Mouse (Mus musculus) 416B (cell line): ENCODE results near the gene Arhgdia.

Experiments
- DNase-seq: peaks from one replicate; pipeline ENCODE4 v3.0.0; 2011; ENCODE audit warnings: low read depth

The Arhgdia gene

GRCm38 (mm10) chr11:120581490-120582267 lies at the start of gene Arhgdia:
TSS of gene Arhgdia (minus strand) at chr11:120581624.
- peak; percentile 83 for DNase-seq

DNA sequence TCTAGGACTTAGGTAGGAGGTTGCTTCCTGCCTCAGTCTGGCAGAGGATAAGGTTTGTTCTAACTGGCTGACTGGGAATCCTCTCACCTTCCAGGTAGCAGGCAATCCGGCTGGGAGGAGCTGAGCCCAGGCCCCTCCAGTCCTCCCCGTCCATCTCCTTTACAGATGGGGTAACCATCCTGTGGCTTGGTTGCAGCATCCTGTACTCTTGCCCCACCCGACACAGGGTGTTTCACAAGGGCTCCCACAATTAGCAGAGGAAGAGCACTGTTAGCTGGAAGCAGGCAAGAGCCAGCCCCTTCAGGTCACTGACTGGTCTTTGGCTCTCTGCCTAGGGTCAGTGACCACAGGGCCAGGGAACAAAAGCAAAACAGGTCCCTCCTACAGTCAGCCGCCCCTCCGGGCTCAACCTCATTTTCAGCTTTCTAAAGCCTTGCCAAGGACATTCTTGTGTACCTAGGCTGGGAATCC lies 49.0 kb upstream of the Arhgdia start:
- peak; percentile 97 for DNase-seq

DNA sequence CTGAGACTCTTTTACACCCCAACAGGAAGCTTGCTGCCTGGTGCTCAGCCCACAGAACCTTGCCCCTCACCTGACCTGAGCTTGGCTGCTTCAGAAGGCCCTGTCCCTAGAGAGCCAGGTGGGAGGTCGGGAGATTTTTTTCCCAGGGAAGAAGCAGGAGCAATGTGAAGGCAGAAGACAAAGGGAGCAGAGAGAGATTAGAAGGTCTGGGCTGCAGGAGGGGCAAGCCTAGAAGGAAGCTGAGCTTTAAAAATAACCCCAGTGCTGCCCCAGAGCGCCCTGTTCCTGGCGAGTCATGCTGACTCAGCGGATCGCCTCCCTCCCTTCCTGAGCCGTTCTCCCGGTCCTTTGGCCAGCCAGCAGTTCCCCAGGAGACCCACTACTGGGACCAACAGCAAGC lies 48.5 kb upstream of the Arhgdia start:
- peak; percentile 80 for DNase-seq

- peak; percentile 83 for DNase-seq
Observed at GRCm38 (mm10) chr11:120629341-120629730, 47.9 kb upstream of the Arhgdia start.

DNA sequence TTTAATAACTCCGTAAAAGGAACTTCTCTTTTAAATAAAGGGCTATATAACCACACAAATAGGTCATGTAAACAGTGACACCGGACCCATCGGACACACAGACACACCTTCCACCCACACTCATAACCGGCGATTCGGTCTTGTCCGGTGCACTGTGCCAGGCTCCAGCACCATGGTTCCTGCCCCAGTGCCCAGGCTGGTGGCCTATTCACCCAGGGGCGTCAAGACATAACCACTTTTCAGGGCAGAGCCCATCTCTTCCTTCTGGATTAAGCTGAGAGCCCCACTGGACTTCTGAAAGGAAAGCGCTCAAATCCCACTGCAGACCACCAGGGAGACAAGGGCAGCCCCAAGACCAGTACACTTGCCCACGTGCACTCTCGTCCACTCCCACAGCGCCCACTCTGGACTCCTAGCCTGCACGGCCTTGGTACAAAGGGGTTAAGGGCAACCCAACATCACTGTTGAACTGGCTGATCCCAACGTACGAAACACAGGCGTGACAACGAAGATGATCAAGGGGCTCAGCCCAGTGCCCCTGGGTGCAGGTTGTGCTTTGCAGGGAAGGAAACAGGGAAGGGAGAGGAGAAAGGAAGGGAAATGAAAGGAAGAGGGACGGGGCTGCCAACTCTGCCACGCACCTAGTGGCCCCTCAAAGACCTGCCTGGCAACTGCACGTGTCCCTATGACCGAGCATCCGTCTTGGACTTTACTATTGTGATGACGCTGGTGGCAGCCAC lies 47.3 kb upstream of the Arhgdia start:
- no peak for DNase-seq

GRCm38 (mm10) chr11:120627468-120628300 lies 46.3 kb upstream of the Arhgdia start:
- peak; percentile 94 for DNase-seq

DNA sequence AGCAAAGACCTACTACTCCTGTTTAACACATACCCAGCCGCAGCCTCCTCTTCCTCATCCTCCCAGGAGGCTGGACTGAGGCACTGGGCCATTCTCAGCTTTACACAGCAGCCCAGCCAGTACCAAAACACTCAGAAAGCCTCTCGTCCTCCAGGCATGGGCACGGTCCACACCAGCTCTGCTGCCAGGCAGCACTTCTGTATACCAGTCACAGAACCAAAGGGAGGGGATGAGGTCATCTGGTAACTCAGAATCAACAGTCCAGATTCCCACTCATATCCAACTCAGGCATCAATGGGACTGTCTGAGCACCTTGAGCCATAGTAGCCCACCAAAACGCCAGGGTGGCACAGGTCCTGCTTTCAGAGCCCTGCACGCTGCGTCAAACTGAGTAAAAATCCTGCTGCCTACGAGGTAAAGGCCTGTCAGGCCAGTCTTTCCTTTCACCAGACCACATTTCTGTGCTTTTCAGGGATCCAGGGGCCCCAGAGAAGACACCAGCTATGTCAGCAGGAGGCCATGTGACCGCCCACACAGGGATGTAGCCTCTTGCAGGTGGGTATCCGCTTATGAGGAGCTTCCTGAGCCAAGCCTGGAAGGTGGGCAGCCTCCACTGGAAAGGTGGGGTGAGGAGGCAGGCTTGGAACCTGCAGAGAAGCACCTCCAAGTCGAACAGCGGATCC lies 45.5 kb upstream of the Arhgdia start:
- no peak for DNase-seq

- no peak for DNase-seq
Observed at GRCm38 (mm10) chr11:120625152-120625775, 43.8 kb upstream of the Arhgdia start, which contains the start of gene Sirt7. TSS of gene Sirt7 (minus strand) at chr11:120625240.

- peak; percentile 79 for DNase-seq
Observed at GRCm38 (mm10) chr11:120624680-120625111, 43.3 kb upstream of the Arhgdia start.

GRCm38 (mm10) chr11:120623961-120624679 lies 42.7 kb upstream of the Arhgdia start:
- DNase-seq: peak; percentile 82

DNA sequence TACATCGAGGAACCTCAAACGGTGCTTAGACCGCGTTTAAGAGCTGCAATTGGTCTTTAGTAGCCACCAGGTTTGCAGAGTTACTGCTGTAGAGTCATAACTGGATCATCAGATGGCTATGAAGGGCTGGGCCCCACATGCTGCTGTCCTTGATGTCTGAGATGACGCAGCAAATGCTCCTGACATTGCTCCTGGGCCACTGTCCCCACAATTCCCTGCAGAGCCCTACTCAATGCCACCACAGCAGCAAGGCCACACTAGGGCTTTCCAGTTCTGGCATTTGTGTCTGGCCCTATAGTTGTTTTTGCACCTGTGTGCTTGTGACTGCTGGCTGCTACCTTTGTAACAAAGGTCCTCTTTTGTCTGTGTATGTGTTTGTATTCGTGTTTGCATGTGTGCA lies 41.4 kb upstream of the Arhgdia start:
- DNase-seq: no peak

DNA sequence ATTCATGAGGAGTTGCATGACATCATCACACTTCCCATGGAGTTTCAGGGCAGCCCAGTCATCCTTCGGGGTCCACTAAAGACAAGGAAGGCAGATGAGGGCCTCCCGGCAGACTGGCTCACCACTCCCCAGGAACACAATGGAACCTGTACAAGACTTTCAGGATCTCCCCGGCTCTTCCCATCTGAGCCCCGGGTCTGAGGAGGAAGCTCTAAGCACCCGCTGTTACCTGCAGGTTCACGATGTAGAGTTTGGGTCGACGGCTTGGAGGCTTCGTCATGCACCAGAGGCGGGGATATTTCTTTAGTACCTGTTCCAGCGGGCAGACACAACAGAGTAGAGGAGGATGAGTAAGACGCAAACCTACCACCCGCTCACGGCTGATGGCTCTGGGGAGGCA lies 38.8 kb upstream of the Arhgdia start:
- no peak for DNase-seq

DNA sequence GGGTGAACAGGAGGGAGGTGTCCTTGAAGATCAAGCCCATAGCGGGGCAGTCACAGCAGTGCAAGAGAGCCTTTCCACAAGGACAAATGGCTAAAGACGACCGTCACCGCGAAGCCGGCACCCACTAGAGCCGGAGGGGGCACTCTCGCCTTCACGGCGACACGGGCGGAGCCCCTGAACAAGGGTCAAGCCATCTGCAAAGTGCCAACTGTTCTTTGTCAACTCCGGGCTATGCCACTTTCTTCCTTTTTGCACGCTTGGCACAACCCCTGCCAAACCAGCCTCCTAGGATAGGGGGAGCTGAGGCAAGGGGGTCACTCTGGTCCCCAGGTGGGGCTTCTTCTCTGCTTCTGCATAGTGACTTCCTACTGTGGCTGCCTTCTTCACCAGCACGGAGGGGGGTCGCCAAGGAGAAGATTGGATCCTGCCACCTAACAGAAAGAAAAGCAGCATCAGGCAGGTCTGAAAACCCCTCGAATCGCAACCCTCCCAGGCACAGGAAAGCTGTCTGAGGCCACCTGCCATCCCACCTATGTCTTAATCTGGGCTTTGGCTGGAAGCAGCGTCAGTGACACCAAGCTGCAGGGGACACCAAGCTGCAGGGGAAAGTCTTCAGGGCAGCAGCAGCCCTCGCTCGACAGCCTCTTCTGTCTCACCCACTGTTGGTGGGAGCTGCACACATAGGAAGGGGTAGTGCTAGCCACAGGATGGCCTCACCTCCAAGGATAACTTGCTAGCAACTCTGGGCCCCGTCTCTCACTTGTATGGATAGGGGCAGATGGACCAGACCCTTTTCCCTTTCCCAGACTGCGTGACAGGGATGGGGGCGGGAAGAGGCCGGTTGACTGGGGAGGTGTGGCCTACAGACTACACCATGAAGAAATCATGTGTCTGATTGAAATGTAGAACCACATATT lies 37.5 kb upstream of the Arhgdia start:
- DNase-seq: no peak

GRCm38 (mm10) chr11:120617519-120618112 lies 36.2 kb upstream of the Arhgdia start, which contains the start of gene Pcyt2:
TSS of gene Pcyt2 (minus strand) at chr11:120617936.
- DNase-seq: peak; percentile 93

GRCm38 (mm10) chr11:120616617-120617294 lies 35.3 kb upstream of the Arhgdia start:
- no peak for DNase-seq

GRCm38 (mm10) chr11:120615606-120616203 lies 34.3 kb upstream of the Arhgdia start:
- peak; percentile 84 for DNase-seq

- no peak for DNase-seq
Observed at GRCm38 (mm10) chr11:120615167-120615566, 33.7 kb upstream of the Arhgdia start.

DNA sequence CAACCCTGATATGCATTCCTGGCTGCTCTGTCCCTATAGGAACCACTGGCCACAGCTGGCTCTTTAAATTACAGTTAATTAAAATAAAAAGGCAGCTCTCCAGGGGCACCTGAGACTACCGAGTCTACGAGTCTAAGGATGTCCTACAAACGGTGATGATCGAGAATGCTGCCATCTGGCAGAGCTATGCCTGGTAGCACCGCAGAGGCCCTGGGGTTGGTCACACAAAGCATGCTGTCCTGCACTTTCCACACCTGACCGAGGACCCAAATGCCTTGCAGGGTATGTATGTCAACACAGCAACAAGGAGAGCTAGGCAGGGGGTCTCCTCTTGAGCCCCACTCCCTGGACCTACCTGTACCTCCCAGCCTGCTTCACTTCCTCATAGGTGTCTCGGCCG lies 32.6 kb upstream of the Arhgdia start:
- DNase-seq: no peak
